Mouse (Mus musculus) midbrain, embryonic 14.5 days (tissue): ENCODE data around the gene Fam49a. TPM values are rescaled to one million over a fixed set of nuclear protein-coding genes. Genes with fewer than 3 reads are reported as not detected.

Experiments used
- ATAC-seq: fragments of 200-750 bp; cut with Nextera tagmentation; 2 replicates; pipeline ENCODE4 v1.8.0; 2017; ENCODE audit warnings: moderate number of reproducible peaks, moderate library complexity; ENCODE audit not compliant: low FRiP score, low TSS enrichment
- DNase-seq: peaks from one replicate; pipeline ENCODE4 v3.0.0-alpha.2; 2015
- H3K27ac ChIP-seq: fragments of 300-500 bp; sonication (generic); replicated peaks from 2 replicates; pipeline ENCODE4 v1.5.1; 2014; ENCODE audit warnings: mild to moderate bottlenecking, low read depth, low read length, moderate library complexity
- H3K27me3 ChIP-seq: fragments of 300-500 bp; sonication (generic); 2 replicates; pipeline ENCODE4 v1.6.1; 2014; ENCODE audit warnings: low read length, control low read depth, mixed read lengths; ENCODE audit not compliant: control insufficient read depth, insufficient read depth
- H3K36me3 ChIP-seq: fragments of 300-500 bp; sonication (generic); 2 replicates; pipeline ENCODE4 v1.6.1; 2014; ENCODE audit warnings: low read length, control low read depth; ENCODE audit not compliant: control insufficient read depth, insufficient read depth
- H3K4me1 ChIP-seq: fragments of 300-500 bp; sonication (generic); 2 replicates; pipeline ENCODE4 v1.6.1; 2014; ENCODE audit warnings: mild to moderate bottlenecking, antibody characterized with exemption, low read length, control low read depth; ENCODE audit not compliant: control insufficient read depth, insufficient read depth
- H3K4me2 ChIP-seq: fragments of 300-500 bp; sonication (generic); 2 replicates; pipeline ENCODE4 v1.6.1; 2014; ENCODE audit warnings: mild to moderate bottlenecking, low read length, moderate library complexity
- H3K4me3 ChIP-seq: fragments of 300-500 bp; sonication (generic); replicated peaks from 2 replicates; pipeline ENCODE4 v1.5.1; 2014; ENCODE audit warnings: low read depth, low read length
- H3K9ac ChIP-seq: fragments of 300-500 bp; sonication (generic); replicated peaks from 2 replicates; pipeline ENCODE4 v1.6.1; 2014; ENCODE audit warnings: mild to moderate bottlenecking, low read length, moderate library complexity
- H3K9me3 ChIP-seq: fragments of 300-500 bp; sonication (generic); 2 replicates; pipeline ENCODE4 v1.6.1; 2016; ENCODE audit warnings: low read length, control low read depth, mixed read lengths; ENCODE audit not compliant: control insufficient read depth
- WGBS: fragments of 180-500 bp; shearing (Covaris S2); extraction: QIAGEN DNeasy Blood & Tissue Kit; methylation state at CpG from one replicate; pipeline ENCODE4 v1.1.7; 2014; 5-methylcytosine and 5-hydroxymethylcytosine counted together
- polyA plus RNA-seq: library from polyadenylated mRNA; unstranded; fragments of >200 nt; fragmentation: Nextera tagmentation; extraction: Ambion mirVana; gene quantifications from 2 replicates; pipeline ENCODE4 v1.2.1, GENCODE M21; 2014

The Fam49a gene
- polyA plus RNA-seq, 1 experiment from 2014 or later = 57.0 TPM

GRCm38 (mm10) chr12:12364201-12364600 is 102.3 kb downstream of the Fam49a start:
- peak; percentile 20 for DNase-seq
- H3K9ac ChIP-seq = no peak overlapping the region
- WGBS = 61% methylated on average over 8 of the region's 8 CpGs
- H3K27me3 ChIP-seq = no peaks in the 10 kb centered on the region
- H3K36me3 ChIP-seq = peaks cover 27% of the 10 kb centered on the region
- H3K27ac ChIP-seq = no peak overlapping the region
- ATAC-seq = no peak
- H3K4me1 ChIP-seq = no peaks in the 10 kb centered on the region
- H3K9me3 ChIP-seq = no peaks in the 10 kb centered on the region
- H3K4me3 ChIP-seq = no peak overlapping the region
- H3K4me2 ChIP-seq = no peak overlapping the region

GRCm38 (mm10) chr12:12367423-12367822 is 105.5 kb downstream of the Fam49a start:
- H3K4me3 ChIP-seq = no peak overlapping the region
- DNase-seq (no peak), ATAC-seq (no peak)
- 89% methylated on average over 5 of the region's 5 CpGs for WGBS
- H3K27me3 ChIP-seq = no peaks in the 10 kb centered on the region
- no peak overlapping the region for H3K27ac ChIP-seq
- H3K9ac ChIP-seq = no peak overlapping the region
- peaks cover 17% of the 10 kb centered on the region for H3K36me3 ChIP-seq
- H3K4me1 ChIP-seq = no peaks in the 10 kb centered on the region
- H3K9me3 ChIP-seq = no peaks in the 10 kb centered on the region
- H3K4me2 ChIP-seq = no peak overlapping the region

DNA sequence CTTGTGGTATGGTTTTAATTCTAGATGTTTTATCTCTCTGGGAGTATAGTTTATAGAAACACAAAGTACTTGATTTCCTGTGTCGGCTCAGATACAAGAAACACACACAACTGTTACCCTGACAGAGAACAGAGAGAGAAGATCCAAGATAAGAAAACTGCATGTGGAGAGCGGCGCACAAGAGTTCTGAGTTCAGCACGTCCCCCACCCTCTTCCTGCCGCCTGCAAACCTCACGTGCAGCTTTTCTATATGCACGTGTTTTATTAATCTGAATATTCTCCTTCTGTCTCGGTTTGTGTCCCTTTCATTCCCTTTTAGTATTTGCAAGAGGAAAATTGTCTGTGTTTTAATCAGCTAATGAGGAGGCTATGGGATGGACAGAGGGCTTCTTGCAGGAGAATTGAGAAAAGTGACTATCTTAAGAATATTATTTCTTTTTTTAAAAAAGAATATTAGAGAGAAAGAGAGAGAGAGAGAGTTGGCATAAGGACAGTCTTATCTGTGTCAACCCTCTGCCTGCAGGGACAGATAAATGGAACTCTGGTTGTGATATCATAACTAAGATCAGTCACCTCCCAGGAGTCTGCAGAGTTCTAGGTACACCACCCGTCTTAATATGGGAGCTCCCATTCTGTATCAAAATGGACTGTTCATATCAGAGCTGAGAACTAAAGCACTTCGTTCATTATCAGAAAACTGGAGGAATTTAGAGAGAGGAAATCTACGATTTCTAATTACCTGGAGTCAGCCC is 111.3 kb downstream of the Fam49a start:
- H3K27ac ChIP-seq = no peak overlapping the region
- H3K27me3 ChIP-seq = no peaks in the 10 kb centered on the region
- ATAC-seq (no peak), DNase-seq (no peak)
- 91% methylated on average over 11 of the region's 11 CpGs for WGBS
- H3K9me3 ChIP-seq = no peaks in the 10 kb centered on the region
- H3K4me1 ChIP-seq = no peaks in the 10 kb centered on the region
- 0 out of 2 replicates have a peak, but pooled peaks cover 2% of the 10 kb centered on the region for H3K36me3 ChIP-seq
- no peak overlapping the region for H3K4me3 ChIP-seq
- no peak overlapping the region for H3K9ac ChIP-seq
- H3K4me2 ChIP-seq = no peak overlapping the region

GRCm38 (mm10) chr12:12379056-12379455 is 117.1 kb downstream of the Fam49a start:
- no peaks in the 10 kb centered on the region for H3K4me1 ChIP-seq
- H3K9me3 ChIP-seq = no peaks in the 10 kb centered on the region
- H3K4me3 ChIP-seq = no peak overlapping the region
- no peak for DNase-seq
- ATAC-seq = no peak
- H3K9ac ChIP-seq = no peak overlapping the region
- H3K36me3 ChIP-seq = no peaks in the 10 kb centered on the region
- H3K27ac ChIP-seq = no peak overlapping the region
- no peaks in the 10 kb centered on the region for H3K27me3 ChIP-seq
- 70% methylated on average over 2 of the region's 2 CpGs for WGBS
- H3K4me2 ChIP-seq = no peak overlapping the region

- H3K36me3 ChIP-seq = no peaks in the 10 kb centered on the region
- DNase-seq = no peak
Measured at GRCm38 (mm10) chr12:12389271-12389670, 127.3 kb downstream of the Fam49a start.

GRCm38 (mm10) chr12:12396224-12396623 is 134.3 kb downstream of the Fam49a start:
- 43% methylated on average over 6 of the region's 6 CpGs for WGBS
- no peaks in the 10 kb centered on the region for H3K9me3 ChIP-seq
- ATAC-seq = no peak
- H3K4me3 ChIP-seq = no peak overlapping the region
- H3K27me3 ChIP-seq = no peaks in the 10 kb centered on the region
- no peak overlapping the region for H3K9ac ChIP-seq
- peak; percentile 59 for DNase-seq
- no peak overlapping the region for H3K4me2 ChIP-seq
- no peak overlapping the region for H3K27ac ChIP-seq
- no peaks in the 10 kb centered on the region for H3K4me1 ChIP-seq
- no peaks in the 10 kb centered on the region for H3K36me3 ChIP-seq

More at GRCm38 (mm10) chr12:12389271-12389670, 127.3 kb downstream of the Fam49a start:
- Histone ChIP-seq H3K4me2 (no peak overlapping the region), H3K27me3 (no peaks in the 10 kb centered on the region), H3K27ac (no peak overlapping the region), H3K4me1 (no peaks in the 10 kb centered on the region), H3K4me3 (no peak overlapping the region), H3K9ac (no peak overlapping the region), H3K9me3 (no peaks in the 10 kb centered on the region)
- no peak for ATAC-seq
- WGBS = 90% methylated on average over 1 of the region's 1 CpGs

GRCm38 (mm10) chr12:12401051-12401465 is 139.1 kb downstream of the Fam49a start:
- 58% methylated on average over 9 of the region's 9 CpGs for WGBS
- no peak for ATAC-seq
- no peak overlapping the region for H3K4me2 ChIP-seq
- no peaks in the 10 kb centered on the region for H3K27me3 ChIP-seq
- H3K9ac ChIP-seq = no peak overlapping the region
- peak; percentile 47 for DNase-seq
- no peak overlapping the region for H3K4me3 ChIP-seq
- H3K9me3 ChIP-seq = no peaks in the 10 kb centered on the region
- no peaks in the 10 kb centered on the region for H3K36me3 ChIP-seq
- H3K27ac ChIP-seq = no peak overlapping the region
- H3K4me1 ChIP-seq = no peaks in the 10 kb centered on the region

DNA sequence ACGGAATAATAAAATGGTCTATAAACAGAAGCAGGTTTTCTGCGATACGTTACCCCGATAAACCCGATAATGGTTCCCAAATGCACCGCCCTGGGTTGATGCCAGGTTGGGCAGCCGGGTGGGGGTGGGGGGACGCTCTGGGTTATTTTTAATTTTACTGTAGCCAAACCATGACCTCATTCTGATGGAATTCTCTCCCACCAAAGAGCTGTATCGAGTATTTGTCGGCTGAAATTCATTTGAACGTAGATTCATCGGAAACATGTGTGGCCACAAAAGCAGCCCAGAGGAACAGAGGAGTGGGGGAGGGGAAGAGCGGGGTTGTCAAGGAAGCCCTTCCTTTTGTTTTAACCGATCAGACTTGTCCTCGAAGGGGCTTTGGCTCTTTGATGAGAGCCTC is 139.6 kb downstream of the Fam49a start:
- Histone ChIP-seq H3K4me2 (0 out of 2 replicates have a peak overlapping the region, but pooled peaks have one; percentile 2), H3K27me3 (no peaks in the 10 kb centered on the region), H3K27ac (no peak overlapping the region), H3K36me3 (no peaks in the 10 kb centered on the region), H3K4me1 (no peaks in the 10 kb centered on the region), H3K9ac (no peak overlapping the region), H3K4me3 (no peak overlapping the region), H3K9me3 (no peaks in the 10 kb centered on the region)
- DNase-seq (peak; percentile 15), ATAC-seq (no peak)
- 71% methylated on average over 15 of the region's 15 CpGs for WGBS

DNA sequence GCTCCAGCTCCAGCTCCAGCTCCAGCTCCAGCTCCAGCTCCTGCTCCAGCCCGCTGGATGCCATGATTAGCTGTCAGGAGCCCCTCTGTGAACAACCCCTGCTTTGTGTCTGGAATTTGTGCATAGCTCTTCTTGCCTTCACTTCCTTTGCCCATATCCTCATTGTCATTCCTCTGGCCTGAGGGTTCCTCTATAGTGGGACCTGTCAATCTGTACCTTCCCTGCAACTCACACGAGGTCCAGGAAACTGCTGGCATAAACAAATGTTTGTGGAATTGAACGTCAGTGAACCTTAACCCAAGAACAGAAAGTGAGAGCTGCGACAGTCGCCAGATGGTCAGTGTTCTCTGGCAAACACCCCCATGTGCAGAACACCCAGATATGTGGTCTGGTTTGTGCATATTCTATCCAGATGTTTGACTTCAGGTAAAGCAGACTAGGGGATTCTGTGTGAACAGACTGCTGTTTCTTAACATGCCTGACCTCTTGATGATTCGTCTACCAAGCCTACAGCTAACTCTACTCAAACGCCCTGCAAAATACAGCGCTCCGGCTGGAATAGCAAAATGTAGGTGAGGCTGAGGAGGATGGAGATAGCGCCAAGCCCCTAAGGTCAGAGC is 143.7 kb downstream of the Fam49a start:
- WGBS = 65% methylated on average over 10 of the region's 10 CpGs
- no peak overlapping the region for H3K4me3 ChIP-seq
- H3K27me3 ChIP-seq = no peaks in the 10 kb centered on the region
- no peak overlapping the region for H3K27ac ChIP-seq
- no peaks in the 10 kb centered on the region for H3K9me3 ChIP-seq
- H3K36me3 ChIP-seq = no peaks in the 10 kb centered on the region
- DNase-seq (no peak), ATAC-seq (no peak)
- no peak overlapping the region for H3K9ac ChIP-seq
- no peaks in the 10 kb centered on the region for H3K4me1 ChIP-seq
- H3K4me2 ChIP-seq = no peak overlapping the region
